Mouse (Mus musculus) intestine, postnatal 0 days (tissue): Measurements from ENCODE around the gene Gm960. TPM values are rescaled to one million over a fixed set of nuclear protein-coding genes. Genes with fewer than 3 reads are reported as not detected.

Experiments
- ATAC-seq: fragments of 200-750 bp; cut with Nextera tagmentation; 2 replicates; pipeline ENCODE4 v1.8.0; 2017; ENCODE audit warnings: mild to moderate bottlenecking, moderate TSS enrichment, moderate library complexity
- H3K27ac ChIP-seq: fragments of 300-500 bp; sonication (generic); 2 replicates; pipeline ENCODE4 v1.5.1; 2014; ENCODE audit warnings: mild to moderate bottlenecking, low read depth, low read length, moderate library complexity
- H3K27me3 ChIP-seq: fragments of 300-500 bp; sonication (generic); replicated peaks from 2 replicates; pipeline ENCODE4 v1.6.1; 2014; ENCODE audit warnings: low read length, mixed read lengths; ENCODE audit not compliant: control insufficient read depth, insufficient read depth
- H3K36me3 ChIP-seq: fragments of 300-500 bp; sonication (generic); 2 replicates; pipeline ENCODE4 v1.6.1; 2014; ENCODE audit warnings: mild to moderate bottlenecking, moderate library complexity; ENCODE audit not compliant: control insufficient read depth, insufficient read depth
- H3K4me1 ChIP-seq: fragments of 300-500 bp; sonication (generic); replicated peaks from 2 replicates; pipeline ENCODE4 v1.6.1; 2014; ENCODE audit warnings: antibody characterized with exemption, low read length, mixed read lengths; ENCODE audit not compliant: control insufficient read depth, insufficient read depth
- H3K4me2 ChIP-seq: fragments of 300-500 bp; sonication (generic); replicated peaks from 2 replicates; pipeline ENCODE4 v1.6.1; 2014; ENCODE audit warnings: low read depth, mild to moderate bottlenecking, moderate library complexity
- H3K4me3 ChIP-seq: fragments of 300-500 bp; sonication (generic); 2 replicates; pipeline ENCODE4 v1.5.1; 2014; ENCODE audit warnings: low read depth, low read length
- H3K9ac ChIP-seq: fragments of 300-500 bp; sonication (generic); 2 replicates; pipeline ENCODE4 v1.6.1; 2014; ENCODE audit warnings: mild to moderate bottlenecking, low read depth, low read length
- H3K9me3 ChIP-seq: fragments of 300-500 bp; sonication (generic); 2 replicates; pipeline ENCODE4 v1.6.1; 2016; ENCODE audit warnings: mixed run types; ENCODE audit not compliant: control insufficient read depth
- CTCF ChIP-seq: sonication (generic); IDR thresholded peaks from 2 replicates; pipeline ENCODE4 v1.5.1; 2016; ENCODE audit warnings: low read depth, mild to moderate bottlenecking, control low read depth, antibody characterized with exemption, moderate library complexity
- WGBS: fragments of 180-500 bp; shearing (Covaris S2); extraction: QIAGEN DNeasy Blood & Tissue Kit; methylation state at CpG from one replicate; pipeline ENCODE4 v1.1.7; 2014; 5-methylcytosine and 5-hydroxymethylcytosine counted together
- microRNA-seq: library from miRNA; unstranded; fragments of <30 nt; microRNA quantifications from one replicate; pipeline ENCODE4, GENCODE M21; 2016
- polyA plus RNA-seq: library from polyadenylated mRNA; unstranded; fragments of >200 nt; fragmentation: Nextera tagmentation; extraction: Ambion mirVana; gene quantifications from 2 replicates; pipeline ENCODE4 v1.2.1, GENCODE M21; 2015

Gene Gm960
- polyA plus RNA-seq, 1 experiment from 2014 or later, result 1.1 TPM

GRCm38 (mm10) chr19:4583856-4584255 is 114.6 kb downstream of the Gm960 start:
- TF ChIP-seq CTCF, result no peak
- Histone ChIP-seq H3K9ac (no peak overlapping the region), H3K27ac (no peak overlapping the region), H3K4me2 (no peak overlapping the region), H3K4me1 (no peaks in the 10 kb centered on the region), H3K9me3 (no peaks in the 10 kb centered on the region), H3K27me3 (no peaks in the 10 kb centered on the region), H3K4me3 (no peak overlapping the region), H3K36me3 (no peaks in the 10 kb centered on the region)
- WGBS, result 59% methylated on average over 2 of the region's 2 CpGs
- no peak for ATAC-seq

- Histone ChIP-seq H3K27ac (no peak overlapping the region), H3K9me3 (no peaks in the 10 kb centered on the region), H3K9ac (no peak overlapping the region), H3K27me3 (no peaks in the 10 kb centered on the region), H3K4me3 (no peak overlapping the region), H3K36me3 (no peaks in the 10 kb centered on the region), H3K4me1 (no peaks in the 10 kb centered on the region), H3K4me2 (no peak overlapping the region)
- no peak for ATAC-seq
- no peak for TF ChIP-seq CTCF
- 55% methylated on average over 5 of the region's 5 CpGs for WGBS
Measured at GRCm38 (mm10) chr19:4579296-4579695, 119.2 kb downstream of the Gm960 start.

GRCm38 (mm10) chr19:4578799-4579198 is 119.7 kb downstream of the Gm960 start:
- WGBS, result 72% methylated on average over 2 of the region's 2 CpGs
- H3K4me1 ChIP-seq, result no peaks in the 10 kb centered on the region
- no peak overlapping the region for H3K4me2 ChIP-seq
- H3K9ac ChIP-seq, result no peak overlapping the region
- H3K9me3 ChIP-seq, result no peaks in the 10 kb centered on the region
- no peak for ATAC-seq
- no peaks in the 10 kb centered on the region for H3K27me3 ChIP-seq
- no peak for TF ChIP-seq CTCF
- H3K27ac ChIP-seq, result no peak overlapping the region
- H3K36me3 ChIP-seq, result no peaks in the 10 kb centered on the region
- H3K4me3 ChIP-seq, result no peak overlapping the region

Small RNA genes within 50 kb of the gene (microRNA-seq; reads per million reads assigned to microRNA genes)
- gene Mir6986, result not detected

Other genes starting within 250 kb of the Gm960 start
- 0.23 and 0.26 TPM in 2 replicates for gene Syt12, start 221.2 kb downstream of the Gm960 start, polyA plus RNA-seq
- 156 and 165 TPM in 2 replicates for gene 2010003K11Rik, start 200.1 kb downstream of the Gm960 start, polyA plus RNA-seq
- 6.1 and 7.0 TPM in 2 replicates for gene Pcx, start 188.2 kb downstream of the Gm960 start, polyA plus RNA-seq
- 4.6 and 4.8 TPM in 2 replicates for gene Lrfn4, start 83.0 kb downstream of the Gm960 start, polyA plus RNA-seq
- gene Rce1, start 73.0 kb downstream of the Gm960 start, polyA plus RNA-seq, result 37.0 and 37.4 TPM in 2 replicates
- gene Sptbn2, start 12.5 kb upstream of the Gm960 start, polyA plus RNA-seq, result 0.27 and 0.31 TPM in 2 replicates
- gene Rbm4b, start 57.8 kb upstream of the Gm960 start, polyA plus RNA-seq, result 17.0 and 18.3 TPM in 2 replicates
- gene Rbm4, start 95.2 kb upstream of the Gm960 start, polyA plus RNA-seq, result 20.3 and 21.6 TPM in 2 replicates
- gene Gm21992, start 112.9 kb upstream of the Gm960 start, polyA plus RNA-seq, result 18.4 and 19.5 TPM in 2 replicates
- gene Rbm14, start 113.0 kb upstream of the Gm960 start, polyA plus RNA-seq, result 21.1 and 21.8 TPM in 2 replicates
- gene Ccs, start 140.7 kb upstream of the Gm960 start, polyA plus RNA-seq, result 44.9 and 46.3 TPM in 2 replicates
- gene Ccdc87, start 140.7 kb upstream of the Gm960 start, polyA plus RNA-seq, result not detected in 2 replicates
- gene Ctsf, start 156.5 kb upstream of the Gm960 start, polyA plus RNA-seq, result 15.6 and 16.4 TPM in 2 replicates
- 0.47 and 0.56 TPM in 2 replicates for gene Actn3, start 179.2 kb upstream of the Gm960 start, polyA plus RNA-seq
- gene Zdhhc24, start 180.0 kb upstream of the Gm960 start, polyA plus RNA-seq, result 7.6 and 9.1 TPM in 2 replicates
- 0.60 and 0.98 TPM in 2 replicates for gene Bbs1, start 208.0 kb upstream of the Gm960 start, polyA plus RNA-seq
- 59.2 and 60.0 TPM in 2 replicates for gene Dpp3, start 229.6 kb upstream of the Gm960 start, polyA plus RNA-seq
- 0.46 and 0.89 TPM in 2 replicates for gene Peli3, start 244.5 kb upstream of the Gm960 start, polyA plus RNA-seq